Mouse (Mus musculus) layer of hippocampus, postnatal 25 days (tissue): Measurements from ENCODE around the gene 2310034C09Rik. TPM values are rescaled to one million over a fixed set of nuclear protein-coding genes. Genes with fewer than 3 reads are reported as not detected.
A peak's percentile ranks its signal among the peaks of the same experiment; 100 is the strongest.
"Not testable (repeated sequence)": the region's sequence is repeated elsewhere in the genome, so short reads cannot be mapped to it uniquely, and the experiment has no call there.

Source experiments
- DNase-seq, 2 experiments: peaks; one replicate each; pipeline ENCODE4 v3.0.0; 2022; ENCODE audit warnings: mixed read lengths in 2 of 2, low spot score in 1 of 2; ENCODE audit errors: extremely low spot score in 1 of 2
- total RNA-seq, 2 experiments: library from RNA; stranded (reverse); gene quantifications; 2 replicates each; pipeline ENCODE4 v1.2.3; 2021

2310034C09Rik gene
- not detected for total RNA-seq

- not testable (repeated sequence) for DNase-seq
These were observed at the start of gene 2310034C09Rik for GRCm38 (mm10) chr16:88758547-88758946. Gene 2310034C09Rik, plus strand, starts transcription at chr16:88758847.

DNA sequence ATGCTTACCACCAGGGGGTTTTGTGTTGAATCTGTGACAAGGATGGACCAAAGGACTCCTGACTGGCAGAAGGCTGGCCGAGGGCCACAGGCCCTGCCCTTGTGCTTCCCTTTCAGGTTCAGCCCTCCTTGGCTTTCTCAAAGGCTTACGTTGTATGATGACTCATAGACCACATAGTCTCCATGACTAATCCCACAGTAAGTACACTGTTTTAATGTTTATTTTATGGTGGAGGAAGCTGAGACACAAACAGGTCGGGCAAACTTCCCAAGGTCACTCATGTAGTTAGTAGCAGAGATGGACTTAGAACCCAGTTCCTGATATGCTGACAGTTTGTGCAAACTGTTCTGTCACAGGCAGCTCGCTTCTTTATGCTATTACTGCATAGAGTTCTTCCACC is 47.9 kb upstream of the 2310034C09Rik start:
- no peak for DNase-seq

DNA sequence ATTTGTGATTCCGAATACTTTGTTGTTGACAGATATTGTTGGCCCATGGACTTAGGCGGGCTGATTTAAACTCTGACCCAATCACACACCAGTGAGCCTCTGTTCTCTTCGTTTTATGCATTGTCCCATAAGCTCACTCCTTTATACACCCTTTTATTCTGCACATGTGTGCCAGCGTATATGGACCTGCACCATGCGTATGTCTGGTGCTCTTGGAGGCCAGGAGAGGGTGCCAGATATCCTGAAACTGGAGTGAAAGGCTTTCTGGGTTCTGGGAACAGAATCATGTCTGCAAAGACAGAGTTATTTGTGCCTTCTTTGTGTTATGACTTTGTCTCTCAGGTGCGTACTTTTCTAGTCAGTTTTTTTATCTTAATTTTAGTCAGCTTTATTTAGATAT is 47.4 kb upstream of the 2310034C09Rik start:
- no peak for DNase-seq

- no peak for DNase-seq
These were observed 42.1 kb upstream of the 2310034C09Rik start for GRCm38 (mm10) chr16:88716549-88716948.

DNA sequence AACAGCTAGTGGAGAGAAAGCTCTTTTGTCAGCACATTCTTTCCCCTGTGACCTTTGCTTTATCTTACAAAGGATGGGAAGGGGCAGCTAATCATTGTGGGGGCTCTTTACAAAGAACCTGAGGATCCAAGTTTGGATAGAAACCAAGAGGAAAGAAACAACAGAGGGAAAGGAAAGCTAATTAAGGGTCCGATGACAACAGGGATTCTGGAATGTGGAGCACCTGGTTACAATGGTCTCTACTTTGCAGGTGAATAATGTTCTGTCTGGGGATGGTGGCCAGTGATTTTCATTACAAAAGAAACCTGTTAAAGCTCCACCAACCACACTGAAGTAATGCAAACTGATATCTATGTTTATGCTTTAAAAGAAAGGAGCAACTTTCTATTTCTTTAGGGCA is 38.6 kb upstream of the 2310034C09Rik start:
- DNase-seq, result no peak

DNA sequence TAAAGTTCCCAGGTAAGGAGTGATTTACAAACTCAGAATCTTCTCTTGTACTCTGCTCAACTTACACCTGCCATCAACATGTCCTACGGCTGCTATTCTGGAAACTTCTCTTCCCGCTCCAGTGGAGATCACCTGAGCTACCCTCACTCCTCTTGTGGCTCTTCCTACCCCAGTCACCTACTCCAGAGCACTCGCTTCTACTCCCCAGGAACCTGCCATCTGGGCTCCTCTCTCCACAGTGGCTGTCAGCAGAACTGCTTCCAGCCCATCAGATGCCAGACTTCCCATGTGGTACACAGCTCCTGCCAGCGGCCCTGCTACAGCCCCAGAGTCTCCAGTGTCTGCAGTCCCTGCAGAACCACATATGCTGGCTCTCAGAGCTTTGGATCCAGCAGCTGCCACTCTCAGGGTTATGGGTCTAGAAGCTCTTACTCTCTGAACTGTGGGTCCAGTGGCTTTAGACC is 29.8 kb upstream of the 2310034C09Rik start, which contains the start of gene Krtap13-1:
Gene Krtap13-1 (plus strand): TSS at position 51 of the 464 bp plus-strand sequence.
- DNase-seq, result no peak

- DNase-seq, result no peak
These were observed 23.3 kb upstream of the 2310034C09Rik start for GRCm38 (mm10) chr16:88735391-88735790.

DNA sequence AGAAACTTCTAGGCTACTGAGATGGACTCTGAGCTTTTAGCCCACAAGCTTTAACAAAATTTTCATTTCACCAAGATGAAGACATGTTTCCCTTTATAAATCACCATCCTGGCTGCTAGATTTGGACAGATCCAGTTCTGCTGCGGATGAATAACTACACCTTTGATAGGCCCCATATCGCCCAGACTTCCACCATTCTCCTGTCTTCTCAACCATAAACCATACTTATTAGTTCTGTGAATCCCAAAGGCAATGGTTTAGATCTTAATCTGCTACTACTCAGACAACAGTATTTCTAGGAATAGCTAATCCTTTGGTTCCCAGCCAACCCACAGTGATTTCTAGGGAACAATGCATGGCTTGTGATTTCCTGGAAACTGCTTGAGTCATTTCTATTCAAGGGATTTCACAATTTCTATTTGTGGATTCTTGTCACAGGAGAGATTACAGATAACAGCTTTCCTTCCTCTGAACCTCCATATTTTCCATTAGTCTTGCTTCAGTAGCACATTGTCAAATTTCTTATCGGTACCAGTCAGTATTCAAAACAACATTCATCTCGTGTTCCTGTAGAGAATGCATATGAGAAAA is 13.8 kb upstream of the 2310034C09Rik start:
- DNase-seq, result no peak

- peak in 1 of 2 experiments; percentile 3 for DNase-seq
These were observed 10.7 kb upstream of the 2310034C09Rik start for GRCm38 (mm10) chr16:88747943-88748342.

- not testable (repeated sequence) for DNase-seq
These were observed 7.1 kb upstream of the 2310034C09Rik start, which contains the start of gene Krtap13 for GRCm38 (mm10) chr16:88751535-88751934. Gene Krtap13, minus strand, starts transcription at chr16:88751635.

- DNase-seq, result no peak
These were observed 15.5 kb downstream of the 2310034C09Rik start, which contains the start of gene 2310057N15Rik for GRCm38 (mm10) chr16:88774106-88774505. Gene 2310057N15Rik, minus strand, starts transcription at chr16:88774206.

GRCm38 (mm10) chr16:88777596-88777995 is 18.9 kb downstream of the 2310034C09Rik start, which contains the start of gene Gm5965:
Gene Gm5965, plus strand, starts transcription at chr16:88777896.
- DNase-seq, result no peak

- no peak for DNase-seq
These were observed 28.1 kb downstream of the 2310034C09Rik start for GRCm38 (mm10) chr16:88786786-88787185.

Other genes starting within 250 kb of the 2310034C09Rik start
- not detected for gene Cldn8, start 195.7 kb upstream of the 2310034C09Rik start, total RNA-seq
- not detected for gene Krtap24-1, start 146.6 kb upstream of the 2310034C09Rik start, total RNA-seq
- gene 2310079G19Rik, start 131.2 kb upstream of the 2310034C09Rik start, total RNA-seq, result not detected
- gene Krtap26-1, start 111.1 kb upstream of the 2310034C09Rik start, total RNA-seq, result not detected
- gene Krtap27-1, start 87.2 kb upstream of the 2310034C09Rik start, total RNA-seq, result not detected
- gene 2310061N02Rik, start 50.9 kb upstream of the 2310034C09Rik start, total RNA-seq, result not detected
- gene Krtap13-1, start 30.0 kb upstream of the 2310034C09Rik start, total RNA-seq, result not detected
- gene Krtap13, start 7.2 kb upstream of the 2310034C09Rik start, total RNA-seq, result not detected
- not detected for gene 2310057N15Rik, start 15.4 kb downstream of the 2310034C09Rik start, total RNA-seq
- gene Gm5965, start 19.0 kb downstream of the 2310034C09Rik start, total RNA-seq, result not detected
- gene Gm20741, start 53.4 kb downstream of the 2310034C09Rik start, total RNA-seq, result not detected
- not detected for gene Krtap15, start 61.4 kb downstream of the 2310034C09Rik start, total RNA-seq
- gene Krtap14, start 67.3 kb downstream of the 2310034C09Rik start, total RNA-seq, result not detected
- not detected for gene Krtap19-1, start 110.6 kb downstream of the 2310034C09Rik start, total RNA-seq
- gene Krtap19-2, start 115.4 kb downstream of the 2310034C09Rik start, total RNA-seq, result not detected
- gene Krtap19-3, start 119.2 kb downstream of the 2310034C09Rik start, total RNA-seq, result not detected
- not detected for gene Krtap19-4, start 126.2 kb downstream of the 2310034C09Rik start, total RNA-seq
- gene Krtap19-5, start 137.6 kb downstream of the 2310034C09Rik start, total RNA-seq, result not detected
- gene Krtap19-9b, start 173.4 kb downstream of the 2310034C09Rik start, total RNA-seq, result not detected
- not detected for gene Krtap16-3, start 204.0 kb downstream of the 2310034C09Rik start, total RNA-seq